Mouse (Mus musculus) small intestine, adult 2 months (tissue): ENCODE results near the gene Gm37240. TPM values are rescaled to one million over a fixed set of nuclear protein-coding genes. Genes with fewer than 3 reads are reported as not detected.

ENCODE experiments used
- H3K27ac ChIP-seq: fragments of 200-500 bp; 2 replicates; pipeline ENCODE4 v1.5.1; 2012; ENCODE audit warnings: low read depth, low read length, control low read depth, inconsistent platforms; ENCODE audit not compliant: insufficient read depth
- H3K27me3 ChIP-seq: fragments of 200-500 bp; 2 replicates; pipeline ENCODE4 v1.6.1; 2012; ENCODE audit warnings: mild to moderate bottlenecking, moderate library complexity, low read length, inconsistent platforms; ENCODE audit not compliant: control insufficient read depth, insufficient read depth
- H3K36me3 ChIP-seq: fragments of 200-500 bp; 2 replicates; pipeline ENCODE4 v1.6.1; 2012; ENCODE audit warnings: mild to moderate bottlenecking, low read length, control low read depth, inconsistent platforms; ENCODE audit not compliant: control insufficient read depth, insufficient read depth
- H3K4me1 ChIP-seq: fragments of 200-500 bp; 2 replicates; pipeline ENCODE4 v1.6.1; 2012; ENCODE audit warnings: low read length, inconsistent platforms, mixed read lengths; ENCODE audit not compliant: control insufficient read depth, insufficient read depth, insufficient read length
- H3K4me3 ChIP-seq: fragments of 200-500 bp; 2 replicates; pipeline ENCODE4 v1.5.1; 2012; ENCODE audit warnings: low read depth, mild to moderate bottlenecking, control low read depth, inconsistent platforms, low read length, moderate library complexity
- CTCF ChIP-seq: fragments of 200-500 bp; IDR thresholded peaks from 2 replicates; pipeline ENCODE4 v1.5.1; 2012; ENCODE audit warnings: low read depth, mild to moderate bottlenecking, control low read depth, inconsistent platforms, low read length, moderate library complexity, mixed read lengths; ENCODE audit not compliant: insufficient replicate concordance, insufficient read length; ENCODE audit errors: extremely low read depth
- POLR2A ChIP-seq: fragments of 200-500 bp; IDR thresholded peaks from 2 replicates; pipeline ENCODE4 v1.6.1; 2012; ENCODE audit warnings: low read depth, mild to moderate bottlenecking, control low read depth, inconsistent platforms, low read length, moderate library complexity
- WGBS: fragments of 180-500 bp; shearing (Covaris S2); methylation state at CpG from one replicate; pipeline ENCODE4 v1.1.7; 2018; 5-methylcytosine and 5-hydroxymethylcytosine counted together
- polyA plus RNA-seq: library from polyadenylated mRNA; depleted of rRNA; stranded (reverse); fragments of >200 nt; gene quantifications from 2 replicates; pipeline ENCODE4 v1.2.3, GENCODE M21; 2012

Gene Gm37240
- polyA plus RNA-seq, 1 experiment = 58.2 TPM

- no peak overlapping the region for H3K4me3 ChIP-seq
- no peaks in the 10 kb centered on the region for H3K4me1 ChIP-seq
- no peaks in the 10 kb centered on the region for H3K27me3 ChIP-seq
- no peak for TF ChIP-seq POLR2A
- TF ChIP-seq CTCF = no peak
- no peak overlapping the region for H3K27ac ChIP-seq
- 87% methylated on average over 7 of the region's 7 CpGs for WGBS
- H3K36me3 ChIP-seq = no peaks in the 10 kb centered on the region
Measured at GRCm38 (mm10) chr3:85681136-85681535, 206.2 kb downstream of the Gm37240 start.

GRCm38 (mm10) chr3:85679960-85680359, 207.4 kb downstream of the Gm37240 start:
- H3K27ac ChIP-seq = no peak overlapping the region
- TF ChIP-seq CTCF (no peak), POLR2A (no peak)
- 88% methylated on average over 5 of the region's 5 CpGs for WGBS
- no peaks in the 10 kb centered on the region for H3K27me3 ChIP-seq
- no peak overlapping the region for H3K4me3 ChIP-seq
- peaks cover 5% of the 10 kb centered on the region for H3K36me3 ChIP-seq
- H3K4me1 ChIP-seq = no peaks in the 10 kb centered on the region

GRCm38 (mm10) chr3:85679312-85679933, 207.9 kb downstream of the Gm37240 start:
- Histone ChIP-seq H3K36me3 (peaks cover 5% of the 10 kb centered on the region), H3K27me3 (no peaks in the 10 kb centered on the region), H3K4me1 (no peaks in the 10 kb centered on the region), H3K27ac (no peak overlapping the region), H3K4me3 (no peak overlapping the region)
- 65% methylated on average over 8 of the region's 8 CpGs for WGBS
- TF ChIP-seq POLR2A (no peak), CTCF (no peak)

- Histone ChIP-seq H3K36me3 (peaks cover 8% of the 10 kb centered on the region), H3K4me1 (no peaks in the 10 kb centered on the region), H3K4me3 (no peak overlapping the region), H3K27me3 (no peaks in the 10 kb centered on the region), H3K27ac (no peak overlapping the region)
- WGBS = 44% methylated on average over 3 of the region's 3 CpGs
- TF ChIP-seq POLR2A = no peak
- TF ChIP-seq CTCF = no peak
Measured at GRCm38 (mm10) chr3:85677952-85678351, 209.4 kb downstream of the Gm37240 start.

GRCm38 (mm10) chr3:85677133-85677532, 210.2 kb downstream of the Gm37240 start:
- H3K27ac ChIP-seq = no peak overlapping the region
- TF ChIP-seq CTCF (no peak), POLR2A (no peak)
- 63% methylated on average over 8 of the region's 8 CpGs for WGBS
- H3K27me3 ChIP-seq = no peaks in the 10 kb centered on the region
- no peaks in the 10 kb centered on the region for H3K4me1 ChIP-seq
- peaks cover 11% of the 10 kb centered on the region for H3K36me3 ChIP-seq
- no peak overlapping the region for H3K4me3 ChIP-seq

- Histone ChIP-seq H3K27ac (no peak overlapping the region), H3K36me3 (peaks cover 8% of the 10 kb centered on the region; the same call in 1 of the 2 replicates), H3K27me3 (no peaks in the 10 kb centered on the region), H3K4me3 (no peak overlapping the region), H3K4me1 (no peaks in the 10 kb centered on the region)
- no peak for TF ChIP-seq POLR2A
- TF ChIP-seq CTCF = no peak
- 83% methylated on average over 6 of the region's 6 CpGs for whole genome bisulfite sequencing
Measured at GRCm38 (mm10) chr3:85669844-85670243, 217.5 kb downstream of the Gm37240 start.

- Histone ChIP-seq H3K27ac (no peak overlapping the region), H3K27me3 (no peaks in the 10 kb centered on the region), H3K36me3 (peaks cover 3% of the 10 kb centered on the region; the same call in 1 of the 2 replicates), H3K4me1 (no peaks in the 10 kb centered on the region), H3K4me3 (no peak overlapping the region)
- TF ChIP-seq CTCF (no peak), POLR2A (no peak)
- 91% methylated on average over 6 of the region's 6 CpGs for WGBS
Measured at GRCm38 (mm10) chr3:85667683-85668082, 219.6 kb downstream of the Gm37240 start.

GRCm38 (mm10) chr3:85666736-85667135, 220.6 kb downstream of the Gm37240 start:
- Histone ChIP-seq H3K36me3 (peaks cover 3% of the 10 kb centered on the region; the same call in 1 of the 2 replicates), H3K27ac (no peak overlapping the region), H3K27me3 (no peaks in the 10 kb centered on the region), H3K4me3 (no peak overlapping the region), H3K4me1 (no peaks in the 10 kb centered on the region)
- TF ChIP-seq CTCF (no peak), POLR2A (no peak)
- WGBS = 66% methylated on average over 12 of the region's 12 CpGs
